Mouse (Mus musculus) Muller cell, postnatal 12 days (primary cell): ENCODE results near the gene Cpm.
"Not testable (repeated sequence)": the region's sequence is repeated elsewhere in the genome, so short reads cannot be mapped to it uniquely, and the experiment has no call there.

Source experiments
- DNase-seq: peaks from one replicate; pipeline ENCODE4 v3.0.0-alpha.2; 2015; ENCODE audit errors: inconsistent ontology term

Cpm gene

GRCm38 (mm10) chr10:117606423-117606822 is 22.9 kb upstream of the Cpm start:
- DNase-seq, result no peak

GRCm38 (mm10) chr10:117607051-117607803 is 22.1 kb upstream of the Cpm start:
- no peak for DNase-seq

- DNase-seq, result no peak
Observed at GRCm38 (mm10) chr10:117607804-117608279, 21.5 kb upstream of the Cpm start.

- DNase-seq, result no peak
Observed at GRCm38 (mm10) chr10:117608487-117608886, 20.8 kb upstream of the Cpm start.

GRCm38 (mm10) chr10:117608988-117609809 is 20.1 kb upstream of the Cpm start:
- no peak for DNase-seq

GRCm38 (mm10) chr10:117609810-117610090 is 19.6 kb upstream of the Cpm start:
- DNase-seq, result no peak

- DNase-seq, result no peak
Observed at GRCm38 (mm10) chr10:117610160-117610764, 19.0 kb upstream of the Cpm start.

- no peak for DNase-seq
Observed at GRCm38 (mm10) chr10:117610794-117611384, 18.4 kb upstream of the Cpm start.

- DNase-seq, result no peak
Observed at GRCm38 (mm10) chr10:117611503-117611902, 17.8 kb upstream of the Cpm start.

- no peak for DNase-seq
Observed at GRCm38 (mm10) chr10:117611976-117612375, 17.3 kb upstream of the Cpm start.

- DNase-seq, result no peak
Observed at GRCm38 (mm10) chr10:117612621-117613584, 16.4 kb upstream of the Cpm start.

- no peak for DNase-seq
Observed at GRCm38 (mm10) chr10:117613960-117614359, 15.3 kb upstream of the Cpm start.

- DNase-seq, result no peak
Observed at GRCm38 (mm10) chr10:117614387-117614786, 14.9 kb upstream of the Cpm start.

- DNase-seq, result no peak
Observed at GRCm38 (mm10) chr10:117615239-117615638, 14.1 kb upstream of the Cpm start.

GRCm38 (mm10) chr10:117615746-117616145 is 13.6 kb upstream of the Cpm start:
- DNase-seq, result no peak

- DNase-seq, result no peak
Observed at GRCm38 (mm10) chr10:117616191-117616680, 13.1 kb upstream of the Cpm start.

GRCm38 (mm10) chr10:117616765-117617164 is 12.5 kb upstream of the Cpm start:
- DNase-seq, result not testable (repeated sequence)

- DNase-seq, result no peak
Observed at GRCm38 (mm10) chr10:117617568-117618345, 11.5 kb upstream of the Cpm start.

- no peak for DNase-seq
Observed at GRCm38 (mm10) chr10:117619041-117619861, 10.0 kb upstream of the Cpm start.
